Mouse (Mus musculus): ENCODE results near the gene Olfr961. TPM values are rescaled to one million over a fixed set of nuclear protein-coding genes. Genes with fewer than 3 reads are reported as not detected.

Olfr961 gene
- not detected for total RNA-seq (2023)

DNA sequence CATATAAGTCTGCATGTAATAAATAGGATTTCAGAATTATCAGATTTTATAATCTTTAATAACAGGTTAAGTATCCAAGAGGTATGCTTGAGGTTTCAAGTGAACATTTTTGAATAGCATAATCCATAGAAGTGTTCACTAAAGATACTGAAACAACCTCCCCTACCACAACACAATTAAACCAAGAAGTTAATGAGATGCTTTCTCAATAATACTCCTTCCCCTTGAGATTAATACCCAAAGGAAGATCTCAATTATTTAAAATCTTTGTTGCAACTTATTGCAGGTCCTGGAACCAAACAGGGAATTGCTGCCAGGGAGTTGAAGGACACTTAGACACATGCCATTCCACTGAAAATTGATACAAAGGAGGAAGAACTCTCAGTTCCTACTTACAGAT lies at the start of gene Olfr961:
TSS of gene Olfr961 (plus strand) at position 301 of the 400 bp plus-strand sequence.

DNA sequence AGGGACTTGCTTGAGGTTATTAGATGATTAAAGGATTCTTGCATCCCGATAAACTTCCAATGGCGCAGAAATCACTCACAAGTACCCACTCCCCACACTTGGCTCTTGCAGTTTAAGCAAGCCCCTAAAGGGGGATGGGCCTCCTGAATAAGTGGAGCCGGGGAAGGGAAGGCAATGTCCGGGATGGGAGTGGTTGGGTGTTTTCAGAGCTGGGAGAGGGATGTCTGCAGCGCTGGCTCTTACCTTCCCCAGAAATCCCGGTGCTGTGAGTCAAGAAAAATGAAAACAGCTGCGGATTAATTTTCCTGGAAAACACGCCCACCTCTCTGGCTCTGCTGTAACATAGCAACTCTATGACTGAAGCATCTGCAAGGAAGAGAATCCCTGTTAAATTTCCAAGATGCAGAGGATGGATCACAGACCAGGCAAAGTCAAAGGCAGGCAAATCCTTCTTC lies 40.9 kb upstream of the Olfr961 start, which contains the start of gene AW551984:
TSS of gene AW551984 (minus strand) at position 405 of the 455 bp plus-strand sequence.

DNA sequence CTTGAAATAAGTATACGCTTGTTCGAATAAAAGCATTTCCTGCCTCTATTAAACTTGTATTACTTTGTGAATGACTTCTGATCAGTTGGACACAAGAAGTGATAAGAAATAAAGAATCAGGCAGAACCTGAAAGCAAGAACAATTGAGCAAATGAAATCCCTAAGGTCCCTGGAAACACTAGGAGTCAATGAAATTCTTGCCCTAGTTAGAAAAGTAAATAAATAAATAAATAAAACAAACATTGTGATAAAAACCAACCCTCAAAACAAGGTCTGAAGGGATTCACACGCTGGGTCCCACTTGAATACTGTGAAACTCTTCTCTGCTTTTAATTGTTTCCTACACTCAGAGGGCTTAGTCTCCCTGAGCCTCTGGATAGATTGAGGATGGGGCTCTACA lies 34.5 kb upstream of the Olfr961 start, which contains the start of gene Olfr148:
TSS of gene Olfr148 (plus strand) at position 301 of the 400 bp plus-strand sequence.

DNA sequence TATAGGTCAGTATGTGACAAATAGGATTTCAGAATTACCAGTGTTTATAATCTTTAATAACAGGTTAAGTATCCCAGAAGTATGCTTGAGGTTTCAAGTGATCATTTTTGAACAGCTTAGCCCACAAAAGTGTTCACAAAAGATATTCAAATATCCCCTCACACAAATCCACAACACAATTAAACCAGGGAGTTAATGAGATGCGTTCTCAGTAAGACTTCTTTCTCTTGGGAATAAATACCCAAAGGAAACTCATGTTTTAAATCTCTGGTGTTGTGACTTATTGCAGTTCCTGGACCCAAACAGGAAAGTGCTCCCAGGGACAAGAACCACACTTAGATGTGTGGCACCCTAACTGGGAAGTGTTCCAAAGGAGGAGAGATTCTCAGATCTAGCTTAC lies 23.8 kb upstream of the Olfr961 start, which contains the start of gene Olfr960:
TSS of gene Olfr960 (plus strand) at position 301 of the 400 bp plus-strand sequence.

DNA sequence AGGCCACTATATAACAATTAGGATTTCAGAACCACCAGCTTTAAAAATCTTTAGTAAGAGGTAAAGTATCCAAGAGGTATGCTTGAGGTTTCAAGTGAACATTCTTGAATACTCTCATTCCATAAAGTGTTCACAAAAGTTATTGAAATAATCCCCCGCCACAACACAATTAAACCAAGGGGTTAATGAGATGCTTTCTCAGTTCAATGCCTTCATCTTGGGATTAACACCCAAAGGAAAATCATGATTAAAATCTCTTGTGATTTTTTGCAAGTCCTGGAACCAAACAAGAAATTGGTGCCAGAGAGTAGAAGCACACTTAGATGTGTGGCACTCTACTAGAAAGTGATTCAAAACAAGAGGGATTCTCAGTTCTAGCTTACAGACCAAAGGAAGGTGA lies 22.0 kb downstream of the Olfr961 start, which contains the start of gene Olfr963:
TSS of gene Olfr963 (plus strand) at position 301 of the 400 bp plus-strand sequence.

Other genes starting within 250 kb of the Olfr961 start
- gene Olfr952, start 217.9 kb upstream of the Olfr961 start, total RNA-seq (2023) = not detected
- gene Olfr954, start 188.4 kb upstream of the Olfr961 start, total RNA-seq (2023) = not detected
- not detected for gene Olfr955, start 173.1 kb upstream of the Olfr961 start, total RNA-seq (2023)
- not detected for gene Olfr44, start 151.1 kb upstream of the Olfr961 start, total RNA-seq (2023)
- gene Olfr957, start 129.3 kb upstream of the Olfr961 start, total RNA-seq (2023) = not detected
- not detected for gene Olfr958, start 91.0 kb upstream of the Olfr961 start, total RNA-seq (2023)
- gene Olfr959, start 69.5 kb upstream of the Olfr961 start, total RNA-seq (2023) = not detected
- gene AW551984, start 40.7 kb upstream of the Olfr961 start, total RNA-seq (2023) = not detected
- not detected for gene Olfr148, start 34.4 kb upstream of the Olfr961 start, total RNA-seq (2023)
- not detected for gene Olfr960, start 23.7 kb upstream of the Olfr961 start, total RNA-seq (2023)
- gene Olfr963, start 22.1 kb downstream of the Olfr961 start, total RNA-seq (2023) = not detected
- not detected for gene Olfr149, start 62.0 kb downstream of the Olfr961 start, total RNA-seq (2023)
- gene Olfr965, start 66.3 kb downstream of the Olfr961 start, total RNA-seq (2023) = not detected
- not detected for gene Olfr150, start 85.9 kb downstream of the Olfr961 start, total RNA-seq (2023)
- gene Olfr967, start 101.2 kb downstream of the Olfr961 start, total RNA-seq (2023) = not detected
- not detected for gene Olfr968, start 138.2 kb downstream of the Olfr961 start, total RNA-seq (2023)
- not detected for gene Olfr969, start 145.9 kb downstream of the Olfr961 start, total RNA-seq (2023)
- not detected for gene Olfr970, start 163.8 kb downstream of the Olfr961 start, total RNA-seq (2023)
- not detected for gene Olfr971, start 191.8 kb downstream of the Olfr961 start, total RNA-seq (2023)
- gene Olfr972, start 221.3 kb downstream of the Olfr961 start, total RNA-seq (2023) = not detected

All from CD8-positive naive resting alpha-beta T cell, adult 57 days (primary cell).